Mouse (Mus musculus) heart, embryonic 11.5 days (tissue): ENCODE data around the gene Mpv17. TPM values are rescaled to one million over a fixed set of nuclear protein-coding genes. Genes with fewer than 3 reads are reported as not detected.
A peak's percentile ranks its signal among the peaks of the same experiment; 100 is the strongest.

Source experiments
- ATAC-seq: fragments of 200-750 bp; cut with Nextera tagmentation; replicated peaks from 2 replicates; pipeline ENCODE4 v1.8.0; 2017; ENCODE audit warnings: moderate library complexity; ENCODE audit not compliant: insufficient number of reproducible peaks, low FRiP score, low TSS enrichment
- H3K27ac ChIP-seq: fragments of 300-500 bp; sonication (generic); 2 replicates; pipeline ENCODE4 v1.5.1; 2014; ENCODE audit warnings: mild to moderate bottlenecking, low read depth, low read length
- H3K27me3 ChIP-seq: fragments of 300-500 bp; sonication (generic); 2 replicates; pipeline ENCODE4 v1.6.1; 2014; ENCODE audit warnings: mild to moderate bottlenecking, low read length, mixed read lengths; ENCODE audit not compliant: control insufficient read depth, insufficient read depth
- H3K36me3 ChIP-seq: fragments of 300-500 bp; sonication (generic); 2 replicates; pipeline ENCODE4 v1.6.1; 2014; ENCODE audit warnings: mild to moderate bottlenecking, low read length, moderate library complexity, mixed read lengths; ENCODE audit not compliant: control insufficient read depth, insufficient read depth
- H3K4me1 ChIP-seq: fragments of 300-500 bp; sonication (generic); 2 replicates; pipeline ENCODE4 v1.6.1; 2014; ENCODE audit warnings: low read length; ENCODE audit not compliant: control insufficient read depth, insufficient read depth
- H3K4me2 ChIP-seq: fragments of 300-500 bp; sonication (generic); 2 replicates; pipeline ENCODE4 v1.6.1; 2014; ENCODE audit warnings: mild to moderate bottlenecking, moderate library complexity
- H3K4me3 ChIP-seq: fragments of 300-500 bp; sonication (generic); 2 replicates; pipeline ENCODE4 v1.5.1; 2014; ENCODE audit warnings: low read depth, low read length
- H3K9ac ChIP-seq: fragments of 300-500 bp; sonication (generic); 2 replicates; pipeline ENCODE4 v1.6.1; 2014; ENCODE audit warnings: mild to moderate bottlenecking, low read depth, low read length, moderate library complexity
- H3K9me3 ChIP-seq: fragments of 300-500 bp; sonication (generic); replicated peaks from 2 replicates; pipeline ENCODE4 v1.6.1; 2016; ENCODE audit warnings: low read length; ENCODE audit not compliant: control insufficient read depth
- WGBS: fragments of 180-500 bp; shearing (Covaris S2); extraction: QIAGEN DNeasy Blood & Tissue Kit; methylation state at CpG from one replicate; pipeline ENCODE4 v1.1.7; 2014; ENCODE audit not compliant: insufficient replicate concordance; 5-methylcytosine and 5-hydroxymethylcytosine counted together
- polyA plus RNA-seq: library from polyadenylated mRNA; unstranded; fragments of >200 nt; fragmentation: Nextera tagmentation; extraction: Ambion mirVana; gene quantifications from 2 replicates; pipeline ENCODE4 v1.2.1, GENCODE M21; 2014

Gene Mpv17
- polyA plus RNA-seq, 1 experiment from 2014 or later = 82.1 TPM

DNA sequence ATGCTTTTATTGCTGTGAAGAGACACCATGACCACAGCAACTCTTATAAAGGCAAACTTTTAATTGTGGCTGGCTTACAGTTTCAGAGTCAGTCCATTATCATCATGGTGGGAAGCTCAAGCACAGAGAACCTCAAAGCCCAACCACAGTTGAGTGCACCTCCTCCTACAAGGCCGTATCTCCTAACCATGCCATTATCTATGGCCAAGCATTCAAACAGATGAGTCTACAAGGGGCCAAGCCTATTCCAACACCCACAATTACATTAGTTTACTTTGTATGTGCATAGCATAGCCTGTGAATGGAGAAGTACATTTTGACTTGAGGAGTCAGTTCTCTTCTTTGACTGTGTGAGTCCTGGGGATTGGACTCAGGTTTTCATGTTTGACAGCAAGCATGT lies 10.8 kb upstream of the Mpv17 start:
- Histone ChIP-seq H3K9ac (no peak overlapping the region), H3K27me3 (no peaks in the 10 kb centered on the region), H3K9me3 (no peaks in the 10 kb centered on the region), H3K36me3 (peaks cover 42% of the 10 kb centered on the region), H3K4me2 (no peak overlapping the region), H3K4me3 (no peak overlapping the region), H3K4me1 (no peaks in the 10 kb centered on the region), H3K27ac (no peak overlapping the region)
- ATAC-seq = no peak
- 70% methylated on average over 1 of the region's 1 CpGs for WGBS

GRCm38 (mm10) chr5:31162462-31162861 lies 8.4 kb upstream of the Mpv17 start:
- no peak overlapping the region for H3K4me3 ChIP-seq
- no peaks in the 10 kb centered on the region for H3K9me3 ChIP-seq
- no peaks in the 10 kb centered on the region for H3K27me3 ChIP-seq
- ATAC-seq = no peak
- H3K27ac ChIP-seq = no peak overlapping the region
- no peak overlapping the region for H3K9ac ChIP-seq
- no peaks in the 10 kb centered on the region for H3K4me1 ChIP-seq
- no peak overlapping the region for H3K4me2 ChIP-seq
- peaks cover 50% of the 10 kb centered on the region for H3K36me3 ChIP-seq

DNA sequence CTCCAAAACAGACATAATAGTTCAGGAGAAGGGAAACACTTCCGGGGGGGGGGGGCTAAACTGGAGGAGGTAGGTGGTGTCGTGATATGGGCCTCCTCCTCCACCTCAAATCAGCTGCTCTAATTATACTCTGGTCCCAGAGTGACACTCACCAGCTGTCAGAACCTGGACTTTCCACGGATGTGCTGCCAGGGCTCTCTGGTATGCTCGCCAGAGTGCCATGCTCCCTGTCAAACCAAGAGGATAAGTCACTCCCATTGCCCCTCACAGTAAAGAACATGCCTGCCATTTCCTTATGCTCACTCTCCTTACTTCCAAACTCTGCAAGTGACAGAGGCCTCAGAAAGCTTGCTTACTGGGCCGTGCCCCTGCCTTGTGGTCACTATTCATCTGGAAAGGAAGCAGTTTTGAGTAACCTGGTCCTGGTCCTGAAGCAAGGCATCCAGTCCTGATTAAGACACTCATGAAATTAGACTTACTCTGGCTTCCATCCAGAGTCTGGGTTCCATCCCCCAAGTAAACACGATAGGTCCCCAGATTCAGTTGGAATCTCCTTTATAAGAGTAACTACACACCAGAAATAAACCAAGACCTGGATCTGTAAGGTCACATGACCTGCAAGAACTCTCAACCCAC lies 417 bp downstream of the Mpv17 start:
- peak overlapping the region; percentile 64 for H3K4me3 ChIP-seq
- WGBS = 28% methylated on average over 6 of the region's 6 CpGs
- H3K4me1 ChIP-seq = peaks cover 8% of the 10 kb centered on the region
- no peak overlapping the region for H3K27ac ChIP-seq
- H3K9me3 ChIP-seq = no peaks in the 10 kb centered on the region
- peak overlapping the region; percentile 80 for H3K9ac ChIP-seq
- H3K36me3 ChIP-seq = peaks cover 17% of the 10 kb centered on the region
- no peaks in the 10 kb centered on the region for H3K27me3 ChIP-seq
- ATAC-seq = no peak
- peak overlapping the region; percentile 83 for H3K4me2 ChIP-seq

DNA sequence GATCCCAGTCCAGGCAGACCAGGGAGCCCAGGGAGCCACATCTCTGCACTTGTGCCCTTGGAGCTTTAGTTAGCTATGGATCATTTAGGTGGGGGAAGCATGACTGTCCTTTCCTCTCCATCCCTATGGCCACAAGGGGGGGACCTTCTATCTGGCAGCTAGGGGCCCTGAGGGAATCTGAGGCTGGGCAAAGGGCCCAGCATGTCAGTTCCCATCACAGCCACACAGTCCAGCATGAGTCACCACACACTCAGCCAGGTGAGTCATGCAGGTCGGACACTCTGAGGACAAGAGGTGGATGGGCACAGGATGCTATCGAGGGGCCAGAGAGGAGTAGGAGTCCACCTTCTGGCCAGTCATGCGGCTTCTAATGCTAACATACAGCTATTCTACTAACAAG lies 2.3 kb downstream of the Mpv17 start:
- Histone ChIP-seq H3K36me3 (no peaks in the 10 kb centered on the region), H3K27ac (no peak overlapping the region), H3K27me3 (no peaks in the 10 kb centered on the region), H3K9ac (no peak overlapping the region), H3K4me3 (no peak overlapping the region), H3K9me3 (no peaks in the 10 kb centered on the region), H3K4me2 (no peak overlapping the region), H3K4me1 (peaks cover 8% of the 10 kb centered on the region)
- WGBS = 82% methylated on average over 3 of the region's 3 CpGs
- no peak for ATAC-seq

- Histone ChIP-seq H3K9ac (no peak overlapping the region), H3K27me3 (no peaks in the 10 kb centered on the region), H3K4me1 (peaks cover 8% of the 10 kb centered on the region), H3K27ac (no peak overlapping the region), H3K4me3 (no peak overlapping the region), H3K9me3 (no peaks in the 10 kb centered on the region), H3K4me2 (no peak overlapping the region), H3K36me3 (0 out of 2 replicates have a peak, but pooled peaks cover 4% of the 10 kb centered on the region)
- ATAC-seq = no peak
- 81% methylated on average over 4 of the region's 4 CpGs for WGBS
Measured at GRCm38 (mm10) chr5:31149781-31150180, 4.3 kb downstream of the Mpv17 start.

DNA sequence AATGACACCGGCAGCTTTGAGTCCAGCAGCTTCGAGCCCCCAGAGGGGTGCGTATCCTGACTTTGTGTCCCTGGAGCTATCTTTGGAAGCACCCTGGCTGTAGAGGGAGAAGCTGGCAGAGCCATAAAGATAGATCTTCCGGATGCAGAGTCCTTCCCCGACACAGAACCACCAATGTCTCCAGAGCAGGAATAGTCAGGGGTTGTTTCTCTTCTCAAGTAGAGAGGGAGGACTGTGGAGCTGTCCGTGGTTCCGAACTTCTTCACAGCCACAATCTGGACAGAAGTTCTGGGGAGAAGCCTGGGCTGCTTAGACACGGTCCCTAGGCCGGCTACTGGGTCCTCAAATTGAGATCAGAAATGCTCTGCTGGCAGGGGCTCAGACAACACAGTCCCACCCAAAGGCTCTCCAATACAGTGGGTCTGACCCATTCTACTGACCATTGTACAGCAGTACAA lies 15.1 kb downstream of the Mpv17 start:
- H3K27ac ChIP-seq = no peak overlapping the region
- 8% methylated on average over 9 of the region's 9 CpGs for WGBS
- peaks cover 22% of the 10 kb centered on the region for H3K4me1 ChIP-seq
- ATAC-seq = no peak
- peak overlapping the region; percentile 37 for H3K4me3 ChIP-seq
- H3K9me3 ChIP-seq = no peaks in the 10 kb centered on the region
- H3K9ac ChIP-seq = no peak overlapping the region
- H3K36me3 ChIP-seq = peaks cover 4% of the 10 kb centered on the region; the same call in 1 of the 2 replicates
- peaks cover 54% of the 10 kb centered on the region for H3K27me3 ChIP-seq
- peak overlapping the region; percentile 59 for H3K4me2 ChIP-seq

DNA sequence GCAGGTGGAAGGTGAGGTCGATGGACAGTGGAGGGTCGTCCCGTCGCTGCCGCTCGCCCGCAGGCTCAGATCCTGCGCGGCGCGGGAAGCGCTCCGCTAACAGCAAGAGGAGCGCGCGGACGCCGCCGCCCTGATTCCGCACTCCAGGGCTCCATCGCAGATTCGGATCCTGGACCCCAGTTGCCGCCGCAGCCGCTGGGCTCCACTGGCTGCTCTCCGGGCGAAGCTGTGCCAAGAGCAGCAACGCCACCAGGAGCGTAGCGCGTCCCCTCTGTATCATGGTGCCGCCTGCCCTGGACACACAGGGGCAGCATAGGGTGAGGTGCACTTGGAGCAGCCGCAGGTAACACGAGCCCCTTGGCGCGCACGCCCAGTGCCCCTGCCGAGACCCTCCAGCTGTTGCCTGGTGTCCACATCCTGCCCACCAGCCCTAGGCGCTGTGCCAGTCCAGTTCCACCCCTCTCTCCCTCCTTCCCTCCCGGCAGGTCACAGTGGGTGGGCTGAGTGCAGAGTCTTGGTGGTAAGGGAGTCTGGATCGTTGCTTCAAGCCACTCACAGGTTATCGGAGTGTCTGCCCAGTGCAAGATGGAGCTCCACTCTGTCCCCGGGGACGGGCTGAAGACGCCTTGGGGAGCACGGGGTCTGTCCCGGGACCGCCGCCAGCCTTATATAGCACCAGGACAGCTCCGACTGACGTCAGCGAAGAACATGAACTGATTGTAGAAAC lies 15.6 kb downstream of the Mpv17 start, which contains the start of gene Ucn:
Gene Ucn (minus strand): TSS at position 589 of the 727 bp plus-strand sequence.
- peaks cover 59% of the 10 kb centered on the region for H3K27me3 ChIP-seq
- H3K4me1 ChIP-seq = peaks cover 22% of the 10 kb centered on the region
- peak within 1 kb of the TSS; percentile 59 for H3K4me2 ChIP-seq
- no peaks in the 10 kb centered on the region for H3K9me3 ChIP-seq
- no peak; the same call in 1 of the 2 replicates for ATAC-seq
- H3K27ac ChIP-seq = no peak within 1 kb of the TSS
- H3K4me3 ChIP-seq = peak within 1 kb of the TSS; percentile 37
- H3K9ac ChIP-seq = no peak within 1 kb of the TSS
- H3K36me3 ChIP-seq = peaks cover 4% of the 10 kb centered on the region; the same call in 1 of the 2 replicates
- WGBS = 3% methylated on average over 52 of the region's 52 CpGs

GRCm38 (mm10) chr5:31137658-31138057 lies 16.4 kb downstream of the Mpv17 start:
- H3K36me3 ChIP-seq = peaks cover 4% of the 10 kb centered on the region; the same call in 1 of the 2 replicates
- WGBS = 1% methylated on average over 13 of the region's 13 CpGs
- peak overlapping the region; percentile 37 for H3K4me3 ChIP-seq
- no peak overlapping the region for H3K9ac ChIP-seq
- peaks cover 59% of the 10 kb centered on the region for H3K27me3 ChIP-seq
- no peaks in the 10 kb centered on the region for H3K9me3 ChIP-seq
- H3K27ac ChIP-seq = no peak overlapping the region
- H3K4me2 ChIP-seq = peak overlapping the region; percentile 59
- ATAC-seq = no peak
- H3K4me1 ChIP-seq = peaks cover 22% of the 10 kb centered on the region
